Mouse (Mus musculus) embryonic facial prominence, embryonic 10.5 days (tissue): Measurements from ENCODE around the gene Tec. TPM values are rescaled to one million over a fixed set of nuclear protein-coding genes. Genes with fewer than 3 reads are reported as not detected.

Source experiments
- DNase-seq: peaks from one replicate; pipeline ENCODE4 v3.0.0-alpha.2; 2017; ENCODE audit warnings: low spot score
- H3K27ac ChIP-seq: fragments of 300-500 bp; sonication (generic); replicated peaks from 2 replicates; pipeline ENCODE4 v1.5.1; 2016; ENCODE audit warnings: mild to moderate bottlenecking
- H3K27me3 ChIP-seq: fragments of 300-500 bp; sonication (generic); replicated peaks from 2 replicates; pipeline ENCODE4 v1.6.1; 2016; ENCODE audit warnings: low read depth, mild to moderate bottlenecking; ENCODE audit not compliant: poor library complexity, severe bottlenecking
- H3K36me3 ChIP-seq: fragments of 300-500 bp; sonication (generic); replicated peaks from 2 replicates; pipeline ENCODE4 v1.6.1; 2016; ENCODE audit warnings: mild to moderate bottlenecking, moderate library complexity
- H3K4me1 ChIP-seq: fragments of 300-500 bp; sonication (generic); 2 replicates; pipeline ENCODE4 v1.6.1; 2016
- H3K4me3 ChIP-seq: fragments of 300-500 bp; sonication (generic); 2 replicates; pipeline ENCODE4 v1.5.1; 2016; ENCODE audit warnings: mild to moderate bottlenecking, moderate library complexity
- H3K9me3 ChIP-seq: fragments of 300-500 bp; sonication (generic); 2 replicates; pipeline ENCODE4 v1.6.1; 2016; ENCODE audit warnings: mild to moderate bottlenecking
- WGBS: fragments of 180-500 bp; shearing (Covaris S2); methylation state at CpG from one replicate; pipeline ENCODE4 v1.1.7; 2016; 5-methylcytosine and 5-hydroxymethylcytosine counted together
- polyA plus RNA-seq: library from polyadenylated mRNA; unstranded; fragments of >200 nt; fragmentation: Nextera tagmentation; extraction: Ambion mirVana; gene quantifications from 2 replicates; pipeline ENCODE4 v1.2.1, GENCODE M21; 2016

The Tec gene
- polyA plus RNA-seq, 1 experiment from 2014 or later: 1.8 TPM

- Histone ChIP-seq H3K9me3 (no peaks in the 10 kb centered on the region), H3K4me3 (no peak overlapping the region), H3K27ac (no peak overlapping the region), H3K4me1 (peaks cover 17% of the 10 kb centered on the region), H3K27me3 (no peaks in the 10 kb centered on the region), H3K36me3 (no peaks in the 10 kb centered on the region)
- no peak for DNase-seq
- 86% methylated on average over 8 of the region's 8 CpGs for WGBS
Observed at GRCm38 (mm10) chr5:72810990-72811389, 57.3 kb downstream of the Tec start.

DNA sequence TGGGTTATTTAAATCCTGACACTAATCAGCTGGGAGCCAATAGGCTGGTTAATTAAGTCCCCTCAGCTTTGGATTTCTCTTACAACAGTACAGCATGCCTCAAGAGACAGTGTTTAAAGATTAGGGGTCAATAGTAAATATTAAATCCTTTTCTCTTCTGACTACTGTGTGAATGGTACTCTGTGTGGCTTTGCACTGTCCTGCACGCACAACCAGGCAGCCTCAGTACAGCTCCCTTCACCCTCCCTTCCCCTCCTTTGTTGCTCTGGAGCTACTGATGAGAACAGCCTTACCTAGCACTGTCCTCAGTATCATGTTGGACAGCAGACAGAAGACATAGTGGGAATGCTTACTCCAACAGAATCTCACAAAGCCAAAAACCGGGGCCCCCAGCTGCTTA, 58.8 kb downstream of the Tec start:
- 64% methylated on average over 2 of the region's 2 CpGs for WGBS
- no peak for DNase-seq
- Histone ChIP-seq H3K27me3 (no peaks in the 10 kb centered on the region), H3K27ac (no peak overlapping the region), H3K9me3 (no peaks in the 10 kb centered on the region), H3K4me1 (peaks cover 16% of the 10 kb centered on the region), H3K36me3 (no peaks in the 10 kb centered on the region), H3K4me3 (no peak overlapping the region)

GRCm38 (mm10) chr5:72808456-72809111, 59.7 kb downstream of the Tec start:
- Histone ChIP-seq H3K36me3 (no peaks in the 10 kb centered on the region), H3K4me3 (no peak overlapping the region), H3K27ac (peak overlapping the region; percentile 42), H3K27me3 (no peaks in the 10 kb centered on the region), H3K9me3 (no peaks in the 10 kb centered on the region), H3K4me1 (peaks cover 16% of the 10 kb centered on the region)
- peak; percentile 21 for DNase-seq
- 47% methylated on average over 14 of the region's 14 CpGs for WGBS

DNA sequence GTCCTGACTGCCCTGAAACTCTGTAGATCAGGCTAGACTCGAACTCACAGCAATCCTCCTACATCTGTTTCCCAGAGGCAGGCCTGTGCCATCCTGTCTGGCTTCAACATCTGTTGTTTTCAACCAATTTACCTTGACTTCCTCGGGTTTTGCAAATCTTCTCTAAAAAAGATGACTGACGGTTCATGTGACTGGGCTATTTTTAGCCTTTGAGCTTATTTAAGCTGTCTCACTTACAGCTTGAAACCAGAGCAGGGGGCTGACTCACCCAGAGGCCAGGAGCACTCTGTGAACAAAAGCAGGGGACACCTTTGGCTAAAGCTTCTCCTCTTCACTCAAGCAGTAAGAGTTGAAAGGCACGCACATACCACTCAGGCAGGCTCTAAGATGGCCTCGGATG, 65.4 kb downstream of the Tec start:
- no peaks in the 10 kb centered on the region for H3K9me3 ChIP-seq
- no peaks in the 10 kb centered on the region for H3K27me3 ChIP-seq
- no peak overlapping the region for H3K27ac ChIP-seq
- no peaks in the 10 kb centered on the region for H3K36me3 ChIP-seq
- DNase-seq: no peak
- peaks cover 7% of the 10 kb centered on the region for H3K4me1 ChIP-seq
- H3K4me3 ChIP-seq: no peak overlapping the region
- 63% methylated on average over 5 of the region's 5 CpGs for WGBS

GRCm38 (mm10) chr5:72798563-72798962, 69.7 kb downstream of the Tec start:
- no peak overlapping the region for H3K4me3 ChIP-seq
- no peak for DNase-seq
- H3K27ac ChIP-seq: no peak overlapping the region
- 78% methylated on average over 4 of the region's 4 CpGs for WGBS
- no peaks in the 10 kb centered on the region for H3K36me3 ChIP-seq
- peaks cover 23% of the 10 kb centered on the region for H3K4me1 ChIP-seq
- no peaks in the 10 kb centered on the region for H3K27me3 ChIP-seq
- H3K9me3 ChIP-seq: no peaks in the 10 kb centered on the region

GRCm38 (mm10) chr5:72796186-72796613, 72.1 kb downstream of the Tec start:
- Histone ChIP-seq H3K4me1 (peaks cover 23% of the 10 kb centered on the region), H3K27ac (peak overlapping the region; percentile 7; the same call in 1 of the 2 replicates), H3K36me3 (no peaks in the 10 kb centered on the region), H3K9me3 (no peaks in the 10 kb centered on the region), H3K4me3 (no peak overlapping the region), H3K27me3 (no peaks in the 10 kb centered on the region)
- DNase-seq: no peak
- 67% methylated on average over 14 of the region's 14 CpGs for WGBS

DNA sequence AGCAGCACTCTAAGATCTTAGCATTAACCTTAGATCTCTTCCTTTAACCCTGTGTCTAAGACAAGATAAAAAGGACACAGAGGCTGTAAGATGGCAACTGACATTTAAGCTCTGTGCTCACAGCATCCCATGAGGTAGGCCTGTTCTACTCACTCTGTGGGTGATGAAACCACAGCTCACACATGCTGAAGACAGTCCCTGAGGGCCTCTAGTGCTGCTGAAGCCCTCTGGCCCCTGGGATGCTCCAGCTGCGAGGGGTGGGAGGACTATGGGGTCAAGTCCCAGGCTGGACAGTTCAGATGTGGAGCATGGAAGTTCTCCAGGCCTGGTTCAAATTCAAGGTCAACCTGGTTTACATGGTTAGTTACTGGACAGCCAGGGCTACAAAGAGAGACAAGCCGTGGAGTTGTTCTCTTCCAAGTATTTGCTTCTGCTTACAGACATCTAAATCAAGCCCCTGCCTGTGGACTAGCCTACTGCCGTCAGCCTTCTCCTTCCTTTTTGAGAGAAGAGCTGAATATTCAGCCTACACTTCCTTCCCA, 74.9 kb downstream of the Tec start:
- Histone ChIP-seq H3K27me3 (no peaks in the 10 kb centered on the region), H3K9me3 (no peaks in the 10 kb centered on the region), H3K36me3 (no peaks in the 10 kb centered on the region), H3K4me1 (peaks cover 23% of the 10 kb centered on the region), H3K27ac (no peak overlapping the region), H3K4me3 (no peak overlapping the region)
- no peak for DNase-seq
- 84% methylated on average over 3 of the region's 3 CpGs for WGBS

DNA sequence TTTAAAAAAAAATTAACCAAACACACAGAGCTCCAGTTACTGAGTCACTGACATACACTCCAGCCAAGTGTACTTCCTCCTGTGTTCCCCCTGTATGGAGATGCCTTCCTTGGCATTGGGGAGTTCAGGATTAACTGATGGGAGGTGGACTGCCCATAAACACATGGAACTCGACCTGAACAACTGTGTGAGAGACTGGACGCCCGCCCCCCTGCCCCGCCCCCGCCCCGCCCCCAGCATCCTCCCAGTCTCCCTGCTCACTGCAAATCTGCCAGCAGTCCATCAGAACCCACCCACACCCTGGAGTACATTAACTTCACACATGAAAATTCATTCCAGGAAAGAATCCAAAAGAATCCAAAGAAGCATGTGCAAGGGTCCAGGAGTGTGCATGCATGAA, 76.5 kb downstream of the Tec start:
- Histone ChIP-seq H3K9me3 (no peaks in the 10 kb centered on the region), H3K27me3 (no peaks in the 10 kb centered on the region), H3K27ac (no peak overlapping the region), H3K4me1 (peaks cover 23% of the 10 kb centered on the region), H3K4me3 (no peak overlapping the region), H3K36me3 (no peaks in the 10 kb centered on the region)
- peak; percentile 25 for DNase-seq
- 26% methylated on average over 6 of the region's 6 CpGs for WGBS

DNA sequence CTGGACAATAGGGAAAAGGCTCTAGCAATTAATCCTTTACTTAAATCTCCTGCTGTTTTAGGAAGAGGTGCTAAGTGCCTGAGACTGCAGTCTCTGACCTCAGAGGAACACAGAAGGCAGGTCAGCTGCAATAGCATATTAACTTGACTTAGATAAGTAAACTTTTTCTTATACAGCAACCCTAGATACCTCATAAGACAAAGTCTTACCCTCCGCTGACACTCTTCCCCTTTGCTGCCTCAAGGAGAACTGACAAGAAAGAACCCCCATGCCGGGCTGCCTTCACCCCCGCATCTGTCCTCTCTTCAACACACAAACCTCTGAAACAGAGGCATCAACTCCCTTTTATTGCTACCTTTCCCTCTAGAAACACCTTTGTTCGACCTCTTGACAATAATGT, 76.9 kb downstream of the Tec start:
- H3K4me1 ChIP-seq: peaks cover 22% of the 10 kb centered on the region
- no peaks in the 10 kb centered on the region for H3K9me3 ChIP-seq
- no peaks in the 10 kb centered on the region for H3K27me3 ChIP-seq
- WGBS: 69% methylated on average over 4 of the region's 4 CpGs
- no peak overlapping the region for H3K27ac ChIP-seq
- DNase-seq: no peak
- no peaks in the 10 kb centered on the region for H3K36me3 ChIP-seq
- no peak overlapping the region for H3K4me3 ChIP-seq

DNA sequence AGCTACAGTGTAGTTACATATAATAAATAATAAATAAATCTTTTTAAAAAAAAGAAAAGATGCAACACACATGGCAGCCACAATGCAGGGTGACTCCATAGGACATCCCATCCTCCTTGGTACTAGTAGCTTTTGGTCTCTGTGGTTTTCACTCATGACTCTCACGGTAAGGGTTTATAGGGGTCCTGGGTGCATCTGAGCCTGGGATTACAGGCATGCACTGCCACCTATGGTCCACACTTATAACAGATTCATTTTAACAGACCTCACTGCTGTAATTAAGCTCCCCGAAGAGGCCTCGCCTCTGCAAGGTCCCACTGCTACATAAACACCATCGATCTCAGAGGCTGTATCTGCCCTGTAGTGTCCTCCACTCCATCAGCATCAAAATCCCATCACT, 82.8 kb downstream of the Tec start:
- Histone ChIP-seq H3K27me3 (no peaks in the 10 kb centered on the region), H3K9me3 (no peaks in the 10 kb centered on the region), H3K4me1 (no peaks in the 10 kb centered on the region), H3K36me3 (no peaks in the 10 kb centered on the region), H3K4me3 (no peak overlapping the region), H3K27ac (no peak overlapping the region)
- WGBS: 73% methylated on average over 4 of the region's 4 CpGs
- DNase-seq: no peak

DNA sequence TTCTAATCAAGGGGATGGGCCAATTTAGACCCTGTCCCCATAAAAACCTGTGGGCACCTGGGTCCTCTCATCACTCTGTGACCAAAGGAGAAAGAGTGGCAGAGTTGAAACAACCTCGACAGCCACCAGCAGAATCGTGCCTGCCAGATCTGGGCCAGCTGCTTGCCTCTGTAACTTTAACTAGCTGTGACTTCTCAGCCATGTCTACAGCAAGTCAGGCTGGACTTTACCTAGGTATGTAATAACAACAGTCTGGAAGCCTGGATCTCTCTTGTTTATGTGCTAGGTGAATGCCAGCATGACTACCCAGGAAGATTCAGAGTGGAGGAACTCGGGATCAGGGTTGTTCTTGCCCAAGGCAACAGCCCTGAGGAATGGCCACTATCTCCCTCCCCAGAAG, 83.6 kb downstream of the Tec start:
- no peaks in the 10 kb centered on the region for H3K9me3 ChIP-seq
- no peak overlapping the region for H3K4me3 ChIP-seq
- no peak for DNase-seq
- H3K4me1 ChIP-seq: no peaks in the 10 kb centered on the region
- WGBS: 80% methylated on average over 3 of the region's 3 CpGs
- H3K36me3 ChIP-seq: no peaks in the 10 kb centered on the region
- no peak overlapping the region for H3K27ac ChIP-seq
- H3K27me3 ChIP-seq: no peaks in the 10 kb centered on the region

DNA sequence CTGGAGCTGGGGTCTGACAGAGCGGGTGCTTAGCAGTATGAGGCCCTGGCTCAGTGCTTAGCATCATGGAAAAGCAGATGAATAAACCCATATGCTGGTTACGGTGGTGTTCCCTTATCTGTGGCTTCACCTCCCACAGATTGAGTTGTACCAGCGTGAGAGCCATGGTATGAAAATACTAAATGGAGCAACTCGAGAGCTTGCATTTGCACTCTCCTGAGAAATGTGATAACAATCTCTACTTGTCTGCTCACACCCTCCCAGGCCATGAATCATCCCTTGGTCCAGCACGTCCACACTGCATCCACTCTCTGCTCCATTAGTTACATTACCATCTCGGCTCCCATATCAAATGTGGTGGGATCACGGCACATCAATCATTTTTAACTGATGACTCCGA, 84.3 kb downstream of the Tec start:
- Histone ChIP-seq H3K4me1 (no peaks in the 10 kb centered on the region), H3K36me3 (no peaks in the 10 kb centered on the region), H3K9me3 (no peaks in the 10 kb centered on the region), H3K4me3 (no peak overlapping the region), H3K27ac (no peak overlapping the region), H3K27me3 (no peaks in the 10 kb centered on the region)
- WGBS: 85% methylated on average over 8 of the region's 8 CpGs
- DNase-seq: no peak

- Histone ChIP-seq H3K4me1 (no peaks in the 10 kb centered on the region), H3K4me3 (no peak overlapping the region), H3K27me3 (no peaks in the 10 kb centered on the region), H3K27ac (no peak overlapping the region), H3K9me3 (no peaks in the 10 kb centered on the region), H3K36me3 (no peaks in the 10 kb centered on the region)
- 91% methylated on average over 7 of the region's 7 CpGs for WGBS
- DNase-seq: no peak
Observed at GRCm38 (mm10) chr5:72783123-72783522, 85.2 kb downstream of the Tec start.
